Mouse (Mus musculus): ENCODE data around the gene Zfp940.

- TF ChIP-seq IRF4 (IDR thresholded peaks at IDR 0.05; ENCODE audit: low read depth, low read length) (no peak), CTCF (conservative IDR thresholded peaks at IDR 0.05 in 1 of 2, IDR thresholded peaks at IDR 0.05 in 1 of 2; ENCODE audit: low read depth in 2 of 2, low read length in 2 of 2) (no peak), POLR2A (IDR thresholded peaks at IDR 0.05; ENCODE audit: low read depth, low read length) (no peak), USF1 (IDR thresholded peaks at IDR 0.05; ENCODE audit: low read depth, low read length) (no peak), MEF2A (IDR thresholded peaks at IDR 0.05; ENCODE audit: borderline replicate concordance, low read depth, low read length) (no peak), KAT2A (IDR thresholded peaks at IDR 0.05; ENCODE audit: insufficient replicate concordance, low read length) (no peak), MAFK (IDR thresholded peaks at IDR 0.05; ENCODE audit: insufficient replicate concordance, low read length) (no peak), JUN (IDR thresholded peaks at IDR 0.05; ENCODE audit: insufficient read depth, low read depth, low read length) (no peak), MAX (IDR thresholded peaks at IDR 0.05; ENCODE audit: low read length) (no peak), EP300 (IDR thresholded peaks at IDR 0.05; ENCODE audit: low read length) (no peak)
These were observed 23.7 kb downstream of the Zfp940 start for GRCm38 (mm10) chr7:29829804-29830203.
